Mouse (Mus musculus): ENCODE data around the gene Fggy. TPM values are rescaled to one million over a fixed set of nuclear protein-coding genes. Genes with fewer than 3 reads are reported as not detected.

The Fggy gene
- polyA plus RNA-seq, 1 experiment from 2014 or later = 5.3 TPM

- ATAC-seq (ENCODE audit: low FRiP score, low TSS enrichment) (no peak), DNase-seq (ENCODE audit: low spot score) (no peak)
- H3K27ac ChIP-seq (replicated peaks) = no peak overlapping the region
- H3K4me2 ChIP-seq (replicated peaks; ENCODE audit: low read depth) = no peak overlapping the region
- TF ChIP-seq EP300 (optimal IDR thresholded peaks at IDR 0.05) (no peak), CTCF (IDR thresholded peaks at IDR 0.05; ENCODE audit: low read depth) (no peak)
- H3K36me3 ChIP-seq (ENCODE audit: control insufficient read depth, insufficient read depth, low read length) = no peaks in the 10 kb centered on the region
- 80% methylated on average over 4 of the region's 4 CpGs for WGBS
- no peak overlapping the region for H3K4me3 ChIP-seq (ENCODE audit: low read depth, low read length)
- no peaks in the 10 kb centered on the region for H3K4me1 ChIP-seq (replicated peaks; ENCODE audit: control insufficient read depth, insufficient read depth)
- no peaks in the 10 kb centered on the region for H3K9me3 ChIP-seq (ENCODE audit: control insufficient read depth, low read length)
- H3K27me3 ChIP-seq (ENCODE audit: control insufficient read depth, insufficient read depth, low read length) = no peaks in the 10 kb centered on the region
- no peak overlapping the region for H3K9ac ChIP-seq (ENCODE audit: low read length)
Observed at GRCm38 (mm10) chr4:95934384-95935035, 377.2 kb downstream of the Fggy start.

GRCm38 (mm10) chr4:95938701-95939100 is 381.4 kb downstream of the Fggy start:
- H3K9ac ChIP-seq (ENCODE audit: low read length) = no peak overlapping the region
- DNase-seq (ENCODE audit: low spot score) (no peak), ATAC-seq (ENCODE audit: low FRiP score, low TSS enrichment) (no peak)
- H3K9me3 ChIP-seq (ENCODE audit: control insufficient read depth, low read length) = no peaks in the 10 kb centered on the region
- H3K4me3 ChIP-seq (ENCODE audit: low read depth, low read length) = no peak overlapping the region
- no peak for TF ChIP-seq CTCF (IDR thresholded peaks at IDR 0.05; ENCODE audit: low read depth)
- no peak for TF ChIP-seq EP300 (optimal IDR thresholded peaks at IDR 0.05)
- no peaks in the 10 kb centered on the region for H3K4me1 ChIP-seq (replicated peaks; ENCODE audit: control insufficient read depth, insufficient read depth)
- 75% methylated on average over 3 of the region's 3 CpGs for WGBS
- H3K36me3 ChIP-seq (ENCODE audit: control insufficient read depth, insufficient read depth, low read length) = no peaks in the 10 kb centered on the region
- H3K27ac ChIP-seq (replicated peaks) = no peak overlapping the region
- no peak overlapping the region for H3K4me2 ChIP-seq (replicated peaks; ENCODE audit: low read depth)
- H3K27me3 ChIP-seq (ENCODE audit: control insufficient read depth, insufficient read depth, low read length) = no peaks in the 10 kb centered on the region

GRCm38 (mm10) chr4:95947896-95948295 is 390.6 kb downstream of the Fggy start:
- Histone ChIP-seq H3K4me2 (replicated peaks; ENCODE audit: low read depth) (no peak overlapping the region), H3K36me3 (ENCODE audit: control insufficient read depth, insufficient read depth, low read length) (no peaks in the 10 kb centered on the region), H3K4me3 (ENCODE audit: low read depth, low read length) (no peak overlapping the region), H3K27me3 (ENCODE audit: control insufficient read depth, insufficient read depth, low read length) (no peaks in the 10 kb centered on the region), H3K9ac (ENCODE audit: low read length) (no peak overlapping the region), H3K27ac (replicated peaks) (no peak overlapping the region), H3K4me1 (replicated peaks; ENCODE audit: control insufficient read depth, insufficient read depth) (no peaks in the 10 kb centered on the region), H3K9me3 (ENCODE audit: control insufficient read depth, low read length) (no peaks in the 10 kb centered on the region)
- WGBS = 69% methylated on average over 1 of the region's 1 CpGs
- TF ChIP-seq CTCF (IDR thresholded peaks at IDR 0.05; ENCODE audit: low read depth) (no peak), EP300 (optimal IDR thresholded peaks at IDR 0.05) (no peak)
- DNase-seq (ENCODE audit: low spot score) = no peak
- ATAC-seq (ENCODE audit: low FRiP score, low TSS enrichment) = no peak

DNA sequence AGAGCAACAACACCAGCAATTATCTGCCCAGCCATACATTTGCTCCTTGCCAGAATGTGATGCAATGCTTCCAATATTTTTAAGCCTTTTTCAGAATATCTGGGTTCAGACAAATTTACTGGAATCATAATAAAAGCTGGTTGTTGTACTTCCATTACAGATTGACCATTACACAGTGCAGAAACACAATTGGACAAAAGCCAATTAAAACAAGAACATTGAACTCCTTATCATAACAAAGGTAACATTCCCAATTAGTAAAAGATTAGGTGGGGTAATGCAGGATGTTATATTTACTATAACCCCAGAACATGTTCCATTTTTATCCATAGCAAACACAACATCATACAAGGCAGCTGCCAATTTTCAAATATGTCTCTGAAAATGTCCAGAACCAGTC is 396.0 kb downstream of the Fggy start:
- Histone ChIP-seq H3K36me3 (ENCODE audit: control insufficient read depth, insufficient read depth, low read length) (no peaks in the 10 kb centered on the region), H3K27me3 (ENCODE audit: control insufficient read depth, insufficient read depth, low read length) (no peaks in the 10 kb centered on the region), H3K9ac (ENCODE audit: low read length) (no peak overlapping the region), H3K4me1 (replicated peaks; ENCODE audit: control insufficient read depth, insufficient read depth) (no peaks in the 10 kb centered on the region), H3K4me2 (replicated peaks; ENCODE audit: low read depth) (no peak overlapping the region), H3K9me3 (ENCODE audit: control insufficient read depth, low read length) (no peaks in the 10 kb centered on the region), H3K4me3 (ENCODE audit: low read depth, low read length) (no peak overlapping the region), H3K27ac (replicated peaks) (no peak overlapping the region)
- no peak for ATAC-seq (ENCODE audit: low FRiP score, low TSS enrichment)
- no peak for DNase-seq (ENCODE audit: low spot score)
- no peak for TF ChIP-seq EP300 (optimal IDR thresholded peaks at IDR 0.05)
- TF ChIP-seq CTCF (IDR thresholded peaks at IDR 0.05; ENCODE audit: low read depth) = no peak

- H3K4me1 ChIP-seq (replicated peaks; ENCODE audit: control insufficient read depth, insufficient read depth) = no peaks in the 10 kb centered on the region
- ATAC-seq (ENCODE audit: low FRiP score, low TSS enrichment) = peak; percentile 100
Observed at GRCm38 (mm10) chr4:95966928-95967724, 409.8 kb downstream of the Fggy start, which contains the start of gene Hook1. Hook1 (plus strand) TSS chr4:95967240.

More at GRCm38 (mm10) chr4:95966928-95967724, 409.8 kb downstream of the Fggy start, which contains the start of gene Hook1:
- peak within 1 kb of the TSS; percentile 89 for H3K27ac ChIP-seq (replicated peaks)
- peak; percentile 99 for DNase-seq (ENCODE audit: low spot score)
- H3K4me3 ChIP-seq (ENCODE audit: low read depth, low read length) = peak within 1 kb of the TSS; percentile 57
- WGBS = under 1% methylated on average over 67 of the region's 82 CpGs
- H3K4me2 ChIP-seq (replicated peaks; ENCODE audit: low read depth) = peak within 1 kb of the TSS; percentile 78
- no peaks in the 10 kb centered on the region for H3K27me3 ChIP-seq (ENCODE audit: control insufficient read depth, insufficient read depth, low read length)
- no peaks in the 10 kb centered on the region for H3K36me3 ChIP-seq (ENCODE audit: control insufficient read depth, insufficient read depth, low read length)
- H3K9ac ChIP-seq (ENCODE audit: low read length) = peak within 1 kb of the TSS; percentile 72
- TF ChIP-seq EP300 (optimal IDR thresholded peaks at IDR 0.05) = no peak
- no peak for TF ChIP-seq CTCF (IDR thresholded peaks at IDR 0.05; ENCODE audit: low read depth)
- no peaks in the 10 kb centered on the region for H3K9me3 ChIP-seq (ENCODE audit: control insufficient read depth, low read length)
